Mouse (Mus musculus): ENCODE measurements around the gene Sdf2l1. TPM values are rescaled to one million over a fixed set of nuclear protein-coding genes. Genes with fewer than 3 reads are reported as not detected.
A peak's percentile ranks its signal among the peaks of the same experiment; 100 is the strongest.

The Sdf2l1 gene
- polyA plus RNA-seq, 1 experiment: 60.3 TPM

- Histone ChIP-seq H3K4me1 (replicated peaks; ENCODE audit: control insufficient read depth, insufficient read depth, low read length) (peaks cover 12% of the 10 kb centered on the region), H3K4me3 (ENCODE audit: control insufficient read depth, insufficient read depth, low read length) (peak within 1 kb of the TSS; percentile 49), H3K27ac (ENCODE audit: control insufficient read depth, insufficient read depth, low read length) (no peak within 1 kb of the TSS), H3K36me3 (ENCODE audit: control insufficient read depth, insufficient read depth, low read length) (no peaks in the 10 kb centered on the region; the same call in 1 of the 2 replicates), H3K27me3 (ENCODE audit: control insufficient read depth, insufficient read depth, low read length) (no peaks in the 10 kb centered on the region)
- under 1% methylated on average over 34 of the region's 34 CpGs for WGBS
- no peak for TF ChIP-seq POLR2A (IDR thresholded peaks at IDR 0.05; ENCODE audit: control insufficient read depth, extremely low read depth, insufficient read depth, low read length, poor library complexity)
- TF ChIP-seq CTCF (IDR thresholded peaks at IDR 0.05; ENCODE audit: borderline replicate concordance, control insufficient read depth, extremely low read depth, insufficient read depth, low read length, poor library complexity): peak; percentile 43; the same call in 1 of the 2 replicates
- peak; percentile 69 for DNase-seq
Measured at GRCm38 (mm10) chr16:17146772-17147235, 14.6 kb upstream of the Sdf2l1 start, which contains the start of gene Ccdc116. Gene Ccdc116, minus strand, starts transcription at chr16:17147229.

DNA sequence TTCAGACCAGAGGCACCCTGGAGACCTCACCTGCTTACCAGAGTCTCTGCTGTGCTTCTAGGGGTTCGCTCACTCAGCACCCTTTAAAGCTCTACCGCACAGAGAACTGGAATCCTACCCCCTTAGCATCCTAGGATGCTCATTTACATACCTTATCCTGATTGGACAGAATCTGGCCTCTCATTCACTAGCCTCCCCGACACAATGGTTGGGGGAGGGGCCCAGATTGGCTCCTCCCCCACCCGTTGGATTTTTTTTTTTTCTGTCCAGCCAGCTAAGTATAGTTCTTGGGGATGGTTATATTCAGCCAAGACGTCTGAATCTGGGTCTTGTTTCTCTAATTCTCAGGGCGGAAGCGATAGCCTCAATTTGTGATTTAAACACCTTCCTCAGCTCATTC lies 12.2 kb upstream of the Sdf2l1 start, which contains the start of gene Ydjc:
Ydjc (plus strand) TSS at position 283 of the 400 bp plus-strand sequence.
- no peak within 1 kb of the TSS for H3K4me3 ChIP-seq (ENCODE audit: control insufficient read depth, insufficient read depth, low read length)
- TF ChIP-seq CTCF (IDR thresholded peaks at IDR 0.05; ENCODE audit: borderline replicate concordance, control insufficient read depth, extremely low read depth, insufficient read depth, low read length, poor library complexity) (no peak), POLR2A (IDR thresholded peaks at IDR 0.05; ENCODE audit: control insufficient read depth, extremely low read depth, insufficient read depth, low read length, poor library complexity) (no peak)

DNA sequence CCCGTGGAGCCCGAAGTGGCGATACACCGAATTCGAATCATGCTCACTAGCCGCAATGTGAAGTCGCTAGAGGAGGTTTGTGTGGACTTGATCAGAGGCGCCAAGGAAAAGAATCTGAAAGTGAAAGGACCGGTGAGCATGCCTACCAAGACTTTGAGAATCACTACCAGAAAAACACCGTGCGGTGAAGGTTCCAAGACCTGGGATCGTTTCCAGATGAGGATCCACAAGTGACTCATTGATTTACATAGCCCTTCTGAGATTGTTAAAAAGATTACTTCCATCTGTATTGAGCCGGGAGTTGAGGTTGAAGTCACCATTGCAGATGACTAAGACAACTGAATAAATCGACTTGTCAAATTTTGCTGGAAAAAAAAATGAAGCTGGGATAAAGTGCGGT lies 5.2 kb upstream of the Sdf2l1 start:
- H3K27me3 ChIP-seq (ENCODE audit: control insufficient read depth, insufficient read depth, low read length): no peaks in the 10 kb centered on the region
- no peak for TF ChIP-seq POLR2A (IDR thresholded peaks at IDR 0.05; ENCODE audit: control insufficient read depth, extremely low read depth, insufficient read depth, low read length, poor library complexity)
- TF ChIP-seq CTCF (IDR thresholded peaks at IDR 0.05; ENCODE audit: borderline replicate concordance, control insufficient read depth, extremely low read depth, insufficient read depth, low read length, poor library complexity): no peak
- DNase-seq: no peak
- no peaks in the 10 kb centered on the region for H3K36me3 ChIP-seq (ENCODE audit: control insufficient read depth, insufficient read depth, low read length)
- 91% methylated on average over 15 of the region's 15 CpGs for WGBS
- no peaks in the 10 kb centered on the region for H3K4me1 ChIP-seq (replicated peaks; ENCODE audit: control insufficient read depth, insufficient read depth, low read length)
- no peak overlapping the region for H3K27ac ChIP-seq (ENCODE audit: control insufficient read depth, insufficient read depth, low read length)
- H3K4me3 ChIP-seq (ENCODE audit: control insufficient read depth, insufficient read depth, low read length): no peak overlapping the region

More for the DNA sequence above, 12.2 kb upstream of the Sdf2l1 start, which contains the start of gene Ydjc:
- 51% methylated on average over 7 of the region's 7 CpGs for WGBS
- H3K27me3 ChIP-seq (ENCODE audit: control insufficient read depth, insufficient read depth, low read length): no peaks in the 10 kb centered on the region
- H3K27ac ChIP-seq (ENCODE audit: control insufficient read depth, insufficient read depth, low read length): no peak within 1 kb of the TSS
- peaks cover 12% of the 10 kb centered on the region for H3K4me1 ChIP-seq (replicated peaks; ENCODE audit: control insufficient read depth, insufficient read depth, low read length)
- no peaks in the 10 kb centered on the region for H3K36me3 ChIP-seq (ENCODE audit: control insufficient read depth, insufficient read depth, low read length)
- DNase-seq: no peak

GRCm38 (mm10) chr16:17132906-17133200 lies 670 bp upstream of the Sdf2l1 start:
- Histone ChIP-seq H3K4me1 (replicated peaks; ENCODE audit: control insufficient read depth, insufficient read depth, low read length) (peaks cover 7% of the 10 kb centered on the region; the same call in 1 of the 2 replicates), H3K27ac (ENCODE audit: control insufficient read depth, insufficient read depth, low read length) (no peak overlapping the region), H3K4me3 (ENCODE audit: control insufficient read depth, insufficient read depth, low read length) (no peak overlapping the region), H3K36me3 (ENCODE audit: control insufficient read depth, insufficient read depth, low read length) (no peaks in the 10 kb centered on the region), H3K27me3 (ENCODE audit: control insufficient read depth, insufficient read depth, low read length) (no peaks in the 10 kb centered on the region)
- no peak for DNase-seq
- WGBS: 74% methylated on average over 7 of the region's 7 CpGs
- TF ChIP-seq CTCF (IDR thresholded peaks at IDR 0.05; ENCODE audit: borderline replicate concordance, control insufficient read depth, extremely low read depth, insufficient read depth, low read length, poor library complexity) (no peak), POLR2A (IDR thresholded peaks at IDR 0.05; ENCODE audit: control insufficient read depth, extremely low read depth, insufficient read depth, low read length, poor library complexity) (no peak)

- whole genome bisulfite sequencing: 5% methylated on average over 43 of the region's 43 CpGs
- Histone ChIP-seq H3K27me3 (ENCODE audit: control insufficient read depth, insufficient read depth, low read length) (no peaks in the 10 kb centered on the region), H3K36me3 (ENCODE audit: control insufficient read depth, insufficient read depth, low read length) (no peaks in the 10 kb centered on the region), H3K4me1 (replicated peaks; ENCODE audit: control insufficient read depth, insufficient read depth, low read length) (peaks cover 7% of the 10 kb centered on the region; the same call in 1 of the 2 replicates), H3K27ac (ENCODE audit: control insufficient read depth, insufficient read depth, low read length) (no peak overlapping the region), H3K4me3 (ENCODE audit: control insufficient read depth, insufficient read depth, low read length) (peak overlapping the region; percentile 65)
- peak; percentile 35 for DNase-seq
- TF ChIP-seq POLR2A (IDR thresholded peaks at IDR 0.05; ENCODE audit: control insufficient read depth, extremely low read depth, insufficient read depth, low read length, poor library complexity) (no peak), CTCF (IDR thresholded peaks at IDR 0.05; ENCODE audit: borderline replicate concordance, control insufficient read depth, extremely low read depth, insufficient read depth, low read length, poor library complexity) (no peak)
Measured at GRCm38 (mm10) chr16:17131191-17132088, 743 bp downstream of the Sdf2l1 start.

GRCm38 (mm10) chr16:17127292-17127691 lies 4.9 kb downstream of the Sdf2l1 start:
- H3K36me3 ChIP-seq (ENCODE audit: control insufficient read depth, insufficient read depth, low read length): no peaks in the 10 kb centered on the region
- H3K4me3 ChIP-seq (ENCODE audit: control insufficient read depth, insufficient read depth, low read length): no peak overlapping the region
- peak; percentile 69 for DNase-seq
- no peaks in the 10 kb centered on the region for H3K27me3 ChIP-seq (ENCODE audit: control insufficient read depth, insufficient read depth, low read length)
- 97% methylated on average over 1 of the region's 1 CpGs for WGBS
- peaks cover 25% of the 10 kb centered on the region for H3K4me1 ChIP-seq (replicated peaks; ENCODE audit: control insufficient read depth, insufficient read depth, low read length)
- H3K27ac ChIP-seq (ENCODE audit: control insufficient read depth, insufficient read depth, low read length): no peak overlapping the region
- TF ChIP-seq POLR2A (IDR thresholded peaks at IDR 0.05; ENCODE audit: control insufficient read depth, extremely low read depth, insufficient read depth, low read length, poor library complexity) (no peak), CTCF (IDR thresholded peaks at IDR 0.05; ENCODE audit: borderline replicate concordance, control insufficient read depth, extremely low read depth, insufficient read depth, low read length, poor library complexity) (no peak)

All from thymus, adult 2 months (tissue).